Mouse (Mus musculus) spleen, postnatal 4 days (tissue): ENCODE data around the gene Fkbp15.

ENCODE experiments used
- DNase-seq, 2 experiments: peaks; one replicate each; pipeline ENCODE4 v3.0.0; 2022; ENCODE audit warnings: low spot score in 2 of 2

The Fkbp15 gene

DNA sequence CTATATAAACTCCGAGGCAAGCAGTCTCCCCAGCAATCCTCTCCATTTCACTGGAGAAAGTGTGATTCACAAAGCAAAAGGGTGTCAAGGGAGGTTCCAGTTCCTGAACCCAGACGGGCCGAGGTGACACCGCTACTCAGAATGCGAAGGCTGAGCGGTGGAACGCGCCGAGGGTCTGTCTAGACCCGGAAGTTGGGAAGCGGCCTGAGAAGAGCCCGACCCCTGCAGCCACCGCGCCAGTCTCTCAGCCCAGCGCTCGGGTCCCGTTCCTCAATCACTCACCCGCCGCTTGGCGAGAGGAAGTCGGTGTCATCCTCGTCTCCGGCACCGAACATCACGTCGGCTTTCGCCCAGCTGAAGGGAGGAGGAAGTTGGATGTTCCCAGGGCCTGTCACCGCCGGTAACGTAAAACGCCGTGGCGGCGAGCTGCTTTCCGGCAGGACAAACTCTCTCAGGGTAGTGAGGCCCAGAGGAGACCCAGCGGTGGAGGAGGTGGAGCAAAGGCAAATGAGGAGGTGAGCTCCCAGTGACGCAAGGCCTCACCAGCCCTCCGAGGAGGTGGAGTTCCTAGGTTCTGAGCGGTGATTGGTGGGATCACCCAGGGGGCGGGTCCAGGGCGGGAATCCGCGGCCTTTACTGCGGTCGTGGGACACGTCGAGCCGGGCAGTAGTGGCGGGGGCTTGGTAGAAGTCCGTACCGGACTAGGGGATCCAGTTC, at the start of gene Fkbp15, which contains the start of gene Slc31a1:
TSS of gene Fkbp15 (minus strand) at position 461 of the 717 bp plus-strand sequence.
TSS of gene Slc31a1 (plus strand) at position 640 of the 717 bp plus-strand sequence.
- peak; percentile 96 to 98 for DNase-seq

DNA sequence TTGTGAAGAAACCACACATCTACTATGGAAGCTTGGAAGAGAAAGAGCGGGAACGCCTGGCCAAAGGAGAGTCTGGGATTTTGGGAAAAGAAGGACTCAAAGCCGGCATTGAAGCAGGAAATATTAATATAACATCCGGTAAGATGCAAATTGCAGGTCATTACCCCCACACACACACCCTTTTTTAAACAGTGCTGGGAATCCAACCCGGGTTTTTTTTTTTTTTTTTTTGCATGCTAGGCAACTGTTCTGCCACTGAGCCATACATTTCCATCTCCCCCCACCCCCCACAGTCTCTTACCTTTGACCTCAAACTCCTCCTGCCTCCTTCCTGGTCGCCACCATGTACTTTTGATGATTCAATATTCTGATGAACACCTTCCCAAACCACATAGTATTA, 49.3 kb upstream of the Fkbp15 start:
- no peak for DNase-seq

DNA sequence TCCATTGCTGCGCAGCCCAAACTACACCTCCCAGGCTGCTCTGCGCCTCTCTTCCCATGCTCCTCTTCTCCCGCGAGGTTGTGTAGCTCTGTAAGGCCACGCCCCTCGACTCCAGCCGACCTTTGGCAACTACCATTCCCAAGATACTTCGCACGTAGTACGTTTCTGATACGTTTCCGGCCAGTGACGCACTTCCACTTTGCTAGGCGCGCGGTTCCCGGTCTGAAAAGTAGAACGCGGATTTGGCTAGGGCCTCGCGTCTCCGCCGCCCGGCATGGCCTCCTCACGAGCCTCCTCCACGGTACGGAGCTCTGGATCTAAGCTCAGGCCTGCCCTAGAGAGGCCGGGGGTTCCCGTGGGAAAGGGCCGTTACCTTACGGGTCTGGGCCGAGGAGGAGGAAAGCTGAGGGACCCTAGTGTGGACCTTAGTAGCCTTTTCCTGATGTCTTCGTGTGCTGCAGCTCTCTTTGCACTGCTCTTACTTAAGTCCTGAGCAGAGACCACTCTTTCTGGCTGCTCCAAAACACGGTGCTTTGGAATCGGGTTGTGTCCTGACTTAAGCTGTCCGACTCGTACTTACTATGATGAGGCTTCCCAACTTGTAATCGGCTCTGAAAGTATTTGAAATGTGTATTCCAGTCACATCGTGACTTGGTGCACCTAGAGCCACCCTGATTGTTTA, 48.4 kb upstream of the Fkbp15 start, which contains the start of the genes Cdc26 and Prpf4:
TSS of gene Cdc26 (minus strand) at position 42 of the 682 bp plus-strand sequence.
TSS of gene Prpf4 (plus strand) at position 197 of the 682 bp plus-strand sequence.
- DNase-seq, result peak; percentile 97

DNA sequence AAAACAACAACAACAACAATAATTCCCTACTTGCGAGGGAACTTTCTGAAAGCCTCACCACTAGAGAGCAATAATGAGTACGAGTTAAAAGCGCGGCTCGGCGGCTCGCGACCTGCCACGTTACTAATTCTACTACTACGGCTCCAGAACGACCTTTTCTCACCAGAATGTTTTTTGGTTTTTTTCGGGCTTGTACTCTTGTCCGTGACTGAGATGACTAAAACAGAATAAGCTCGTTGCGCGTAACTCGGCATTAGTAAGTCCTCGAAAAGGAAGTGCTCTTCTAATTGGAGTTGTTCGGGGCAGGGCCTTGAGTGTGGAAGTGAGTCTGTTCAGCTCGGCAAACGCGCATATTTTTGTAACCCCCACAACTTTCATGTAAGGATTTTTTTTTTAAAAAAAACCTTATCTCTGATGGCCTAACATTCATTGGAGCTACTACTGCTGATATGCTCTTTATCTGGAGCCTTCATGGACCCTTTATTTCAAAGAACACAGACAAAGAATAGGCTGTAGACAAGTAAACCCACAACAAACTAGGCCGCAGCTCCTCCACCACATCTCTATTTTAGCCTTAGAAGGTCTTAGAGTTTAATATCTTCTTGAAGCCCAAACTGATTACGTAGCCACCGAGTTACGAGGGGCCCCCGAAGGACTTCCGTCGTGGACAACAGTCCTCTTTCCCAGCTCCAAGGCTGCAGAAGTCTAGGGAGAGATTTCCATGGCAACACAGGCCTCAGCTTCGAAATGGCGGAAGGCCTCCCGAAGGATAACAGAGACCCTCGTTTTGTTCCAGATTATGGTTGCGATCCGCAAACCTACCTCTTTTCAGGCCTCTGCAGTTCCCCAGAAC, 47.6 kb upstream of the Fkbp15 start:
- DNase-seq, result peak; percentile 59 to 80

DNA sequence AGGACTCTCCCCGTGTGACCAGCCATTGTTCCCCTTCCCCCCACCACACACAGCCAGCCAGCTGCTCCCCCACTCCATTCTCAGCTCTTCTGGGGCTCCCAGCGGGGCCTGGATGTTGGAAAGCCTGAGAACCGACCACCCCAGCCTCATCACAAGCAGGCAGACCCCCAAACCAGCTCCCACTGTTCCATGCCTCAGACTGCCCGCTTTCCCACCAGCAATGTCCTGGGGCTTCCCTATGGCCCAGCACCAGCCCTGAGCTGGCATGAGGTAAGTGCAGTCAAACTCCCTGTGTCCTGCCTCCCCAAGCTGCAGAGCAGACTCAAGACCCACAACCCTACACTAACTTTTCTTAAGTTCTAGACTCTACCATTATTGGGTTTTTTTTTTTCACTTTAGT, 45.8 kb upstream of the Fkbp15 start:
- DNase-seq, result no peak

DNA sequence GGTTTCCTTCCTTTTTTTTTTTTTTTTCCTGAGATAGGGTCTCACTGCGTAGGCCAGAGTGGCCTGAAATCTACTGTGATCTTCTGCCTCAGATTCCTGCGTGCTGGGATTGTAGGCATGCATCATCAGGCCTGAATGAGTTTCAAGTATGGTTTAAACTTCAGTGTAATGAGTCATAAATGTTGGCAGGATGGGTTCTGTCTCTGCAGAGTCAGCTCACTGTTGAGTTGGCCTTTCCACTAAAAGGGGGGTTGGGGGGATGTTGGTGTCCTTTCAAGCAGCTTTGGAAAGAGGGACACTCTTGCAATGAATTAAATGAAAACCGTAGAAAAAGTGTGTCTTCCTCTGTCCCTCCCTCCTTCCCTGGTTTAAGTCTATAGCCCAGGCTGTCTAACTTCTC, 38.6 kb upstream of the Fkbp15 start:
- no peak for DNase-seq

DNA sequence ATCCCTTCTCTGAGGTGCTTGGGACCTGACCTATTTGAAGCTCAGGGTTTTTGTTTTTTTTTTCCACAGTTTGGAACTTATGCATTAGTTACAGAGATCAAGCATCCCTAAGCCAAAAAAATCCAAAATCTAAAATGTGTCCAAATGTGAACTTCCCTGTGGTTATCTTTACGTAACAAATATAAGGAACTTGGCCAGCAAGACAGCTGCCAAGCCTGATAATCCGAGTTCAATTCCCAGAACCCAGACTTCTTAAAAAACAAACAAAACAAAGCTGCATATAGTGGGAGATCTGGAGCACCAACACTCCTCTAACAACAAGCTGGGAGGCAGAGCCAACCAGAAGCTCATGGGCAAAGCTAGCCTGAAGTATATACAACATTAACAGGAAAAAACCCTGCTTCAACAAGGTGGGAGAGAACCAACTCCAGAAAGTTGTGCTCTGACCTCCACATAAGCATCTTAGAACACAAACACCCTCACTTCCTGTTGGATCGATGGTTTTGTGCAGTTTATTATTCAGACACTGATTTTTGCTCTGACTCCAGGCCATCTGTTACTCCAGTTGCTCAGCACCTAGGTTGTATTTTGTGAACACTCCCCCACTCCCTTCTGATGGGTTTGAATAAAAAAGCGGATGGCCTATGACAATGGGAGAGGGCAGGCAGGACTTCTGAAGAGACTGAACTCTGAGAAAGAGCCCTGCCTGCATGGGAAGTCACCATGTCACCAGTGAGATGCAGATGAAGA, 37.4 kb upstream of the Fkbp15 start:
- no peak for DNase-seq

DNA sequence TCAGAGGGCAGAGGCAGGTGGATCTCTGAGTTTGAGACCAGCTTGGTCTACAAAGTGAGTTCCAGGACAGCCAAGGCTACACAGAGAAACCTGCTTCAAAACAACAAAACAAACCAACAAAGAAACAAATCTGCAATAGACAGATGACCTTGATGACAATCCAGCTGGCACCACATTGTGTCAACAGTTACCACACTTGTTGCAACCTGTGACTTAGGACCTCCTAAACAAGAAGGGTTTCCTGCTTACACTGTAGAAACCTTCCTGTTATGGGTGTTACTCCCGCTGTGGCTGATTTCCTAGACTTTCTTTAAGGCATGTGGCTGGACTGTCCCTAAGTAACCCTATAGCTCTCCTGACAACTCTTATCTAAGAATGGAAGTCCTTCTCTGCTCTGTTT, 35.5 kb upstream of the Fkbp15 start:
- no peak for DNase-seq

DNA sequence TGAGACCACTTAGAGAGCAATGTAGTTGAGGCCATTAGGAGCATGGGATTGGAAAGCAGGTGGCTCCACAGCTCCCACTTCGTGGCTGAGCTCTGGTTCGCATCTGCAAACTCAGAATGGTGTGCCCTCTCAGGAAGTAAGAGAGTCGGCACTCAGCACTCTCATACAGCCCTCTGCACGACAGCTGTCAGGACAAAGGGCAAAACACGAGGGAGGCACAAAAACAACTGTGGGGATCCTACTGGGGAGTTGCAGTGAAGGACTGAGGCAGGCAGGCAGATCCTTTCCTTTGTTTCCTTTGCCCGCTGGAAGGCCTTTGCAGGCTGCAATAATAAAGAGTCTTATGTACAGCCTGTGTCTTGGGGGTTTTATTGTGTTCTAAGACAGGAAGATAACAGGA, 33.1 kb upstream of the Fkbp15 start:
- DNase-seq, result no peak

DNA sequence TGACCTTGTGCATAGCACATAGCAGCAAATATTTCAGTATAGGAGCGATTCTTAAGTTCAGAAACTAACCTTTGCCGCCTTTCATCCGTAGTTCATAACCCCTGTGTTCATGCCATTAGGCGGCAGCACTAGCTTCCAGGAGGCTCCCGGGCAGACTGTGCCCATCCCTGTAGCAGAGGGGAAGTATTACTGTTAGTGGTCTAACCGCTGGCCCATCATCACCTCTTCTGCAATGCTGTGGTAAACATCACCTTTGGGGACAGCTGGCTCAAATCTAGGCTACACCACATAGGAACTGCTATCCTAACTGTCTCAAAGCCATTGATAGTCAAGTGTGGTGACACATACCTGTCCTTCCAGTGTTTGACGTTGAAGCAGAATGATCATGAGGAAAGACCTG, 31.5 kb upstream of the Fkbp15 start:
- DNase-seq, result peak in 1 of 2 experiments; percentile 19

DNA sequence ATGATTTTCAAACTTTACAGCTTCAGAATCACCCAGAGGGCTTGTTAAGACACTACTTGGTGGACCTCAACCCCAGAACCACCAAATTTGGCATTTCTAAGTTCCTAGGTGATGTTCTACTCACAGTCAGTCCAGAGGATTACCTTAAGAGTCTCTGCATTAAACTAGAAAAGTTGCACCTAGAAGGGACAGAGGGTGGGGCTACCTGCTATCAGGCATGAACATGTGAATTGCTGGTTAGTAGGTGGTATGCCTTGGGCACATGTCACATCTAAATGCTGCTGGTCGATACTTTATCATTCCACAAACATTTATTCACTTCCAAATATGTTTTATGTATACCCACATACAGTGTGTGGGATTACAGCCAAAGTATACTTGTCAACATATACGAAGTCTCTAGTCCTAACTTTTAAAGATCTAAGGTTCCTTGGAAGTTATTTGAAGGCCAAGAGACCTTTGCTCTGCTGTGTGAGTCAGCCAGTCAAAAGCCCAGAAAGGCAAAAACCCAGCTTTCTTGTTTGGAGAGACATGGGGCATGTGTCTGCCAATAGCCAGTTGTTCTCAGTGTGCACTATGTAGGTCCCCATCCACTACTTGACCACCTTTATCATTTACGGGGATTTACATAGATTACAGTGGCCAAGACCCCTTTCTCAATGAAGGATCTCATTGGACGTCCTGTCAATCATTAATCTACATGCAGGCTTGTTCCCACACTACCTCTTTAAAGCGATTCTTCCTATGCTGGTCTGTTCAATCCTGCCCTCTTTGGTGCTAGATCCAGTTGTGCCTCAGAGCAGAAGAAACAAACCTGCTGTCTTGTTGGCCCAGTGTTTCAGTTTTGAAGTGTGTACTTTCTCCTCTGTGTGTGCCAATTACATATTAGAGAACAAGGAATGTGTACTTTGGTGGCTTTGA, 29.5 kb upstream of the Fkbp15 start:
- DNase-seq, result no peak

DNA sequence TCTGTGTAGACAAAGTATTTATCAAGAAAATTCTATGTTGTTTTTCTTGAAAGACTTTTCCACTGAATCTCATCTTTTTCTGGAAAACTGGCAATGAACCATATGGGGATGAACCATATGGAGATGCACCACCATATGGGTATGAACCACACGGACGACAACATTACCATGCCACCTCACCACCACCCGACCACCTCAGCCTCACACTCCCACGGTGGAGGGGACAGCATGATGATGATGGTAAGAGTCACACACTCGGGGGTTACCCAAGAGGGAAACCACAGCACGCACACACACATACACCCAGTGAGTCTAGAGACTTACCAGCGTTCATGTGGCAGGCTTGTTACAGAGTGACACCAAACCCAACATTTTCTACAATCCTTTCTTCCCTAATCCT, 25.1 kb upstream of the Fkbp15 start:
- no peak for DNase-seq

DNA sequence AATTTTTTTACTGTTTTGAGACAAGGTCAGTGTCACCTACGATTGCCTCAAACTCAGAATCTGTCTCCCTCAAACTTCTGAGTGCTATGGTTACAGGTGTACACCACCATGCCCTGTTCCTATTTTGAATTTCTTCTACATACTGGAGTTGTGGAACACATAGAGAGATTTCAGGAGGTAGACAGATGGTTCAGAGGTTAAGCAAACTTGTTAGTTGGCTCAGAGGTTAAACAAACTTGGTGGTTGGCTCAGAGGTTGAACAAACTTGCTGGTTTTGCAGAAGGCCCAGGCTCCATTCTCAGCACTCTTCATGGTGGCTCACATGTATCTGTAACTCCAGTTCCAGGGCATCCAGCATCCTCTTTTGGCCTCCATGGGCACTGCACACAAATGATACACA, 23.8 kb upstream of the Fkbp15 start:
- DNase-seq, result no peak

DNA sequence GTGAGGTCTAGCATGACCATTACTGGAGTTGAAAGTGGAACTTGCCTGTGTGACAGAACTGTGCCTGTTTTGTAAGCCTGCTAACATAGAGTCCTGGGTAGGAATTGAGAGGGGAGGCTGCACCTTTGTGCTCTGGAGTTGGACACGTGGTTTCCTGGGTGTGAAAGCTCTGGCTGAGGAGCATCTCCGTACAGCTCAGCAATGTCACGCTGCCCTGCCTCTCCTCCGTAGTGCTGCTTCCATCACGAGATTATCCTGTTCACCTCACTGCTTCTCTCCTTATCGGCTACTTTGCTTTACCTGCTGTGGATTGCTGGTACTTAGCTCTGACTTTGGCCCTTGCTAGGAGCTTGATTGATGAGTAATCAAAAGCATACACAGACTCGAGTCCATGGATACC, 23.4 kb upstream of the Fkbp15 start:
- DNase-seq, result no peak

DNA sequence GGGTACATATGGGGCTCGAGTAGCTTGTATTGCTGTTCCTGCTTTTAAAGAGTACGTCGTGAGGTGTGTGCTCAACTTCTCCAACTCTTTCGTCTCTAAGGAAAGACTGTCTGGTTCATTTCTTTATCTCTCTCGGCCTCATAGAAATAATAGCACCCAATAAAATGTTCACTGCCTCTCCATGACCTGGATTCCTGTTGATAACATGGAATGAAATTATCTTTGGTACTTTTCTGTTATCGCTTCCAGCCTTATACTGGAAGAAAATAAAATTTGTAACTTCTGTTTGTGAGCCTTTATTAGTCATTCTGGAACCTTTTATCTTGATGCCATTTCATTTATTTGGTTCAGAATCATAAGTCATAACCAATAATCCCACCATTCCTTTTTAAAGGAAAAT, 22.9 kb upstream of the Fkbp15 start:
- no peak for DNase-seq

DNA sequence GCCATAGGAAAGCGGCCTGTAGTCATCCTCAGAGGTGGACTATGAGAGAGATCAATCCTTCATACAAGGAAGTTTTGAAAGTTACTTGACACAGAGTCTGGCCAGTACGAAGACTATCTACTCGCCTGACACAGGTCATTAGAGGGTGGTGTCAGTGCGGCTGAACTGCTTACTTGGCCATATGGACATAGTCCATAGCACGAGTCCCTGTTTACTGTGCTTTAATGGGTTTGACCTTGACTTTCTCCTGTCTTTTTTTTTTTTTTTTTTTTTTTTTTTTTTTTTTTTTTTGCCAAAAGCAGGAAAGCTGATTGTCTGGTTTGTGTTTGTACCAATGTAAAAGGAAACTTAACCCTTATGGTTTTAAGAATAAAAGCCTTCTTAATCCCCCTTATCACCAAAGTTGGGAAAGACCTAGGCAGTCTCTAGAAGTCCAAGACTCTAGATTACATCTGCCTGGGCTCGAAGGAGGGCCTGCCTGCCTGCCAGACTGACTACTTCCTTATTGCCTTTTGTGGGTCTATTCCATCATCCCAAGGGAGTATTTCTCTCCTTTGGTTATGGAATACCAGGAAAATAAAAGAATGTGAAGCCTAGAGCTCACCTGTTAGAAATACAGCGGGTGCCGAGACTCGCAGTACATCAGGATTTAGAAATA, 19.5 kb upstream of the Fkbp15 start:
- no peak for DNase-seq

DNA sequence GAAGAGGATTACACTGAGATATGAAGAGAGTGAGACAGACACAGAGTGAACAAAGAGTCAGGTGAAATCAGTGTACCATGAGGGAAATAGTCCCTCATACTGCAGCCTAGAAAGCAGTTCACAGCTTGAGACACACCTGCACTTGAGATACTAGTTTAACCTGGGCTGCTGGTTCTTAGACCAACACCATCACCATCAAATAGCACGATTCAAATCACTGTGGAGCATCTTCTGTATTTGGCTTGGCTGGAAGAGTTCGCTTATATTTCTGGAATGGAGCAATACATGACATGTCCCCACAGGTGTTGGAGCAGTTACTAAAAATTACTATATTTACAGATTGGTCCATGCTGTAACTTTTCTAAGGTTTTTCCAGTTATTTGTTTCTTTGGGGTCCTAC, 15.8 kb upstream of the Fkbp15 start:
- DNase-seq, result no peak

DNA sequence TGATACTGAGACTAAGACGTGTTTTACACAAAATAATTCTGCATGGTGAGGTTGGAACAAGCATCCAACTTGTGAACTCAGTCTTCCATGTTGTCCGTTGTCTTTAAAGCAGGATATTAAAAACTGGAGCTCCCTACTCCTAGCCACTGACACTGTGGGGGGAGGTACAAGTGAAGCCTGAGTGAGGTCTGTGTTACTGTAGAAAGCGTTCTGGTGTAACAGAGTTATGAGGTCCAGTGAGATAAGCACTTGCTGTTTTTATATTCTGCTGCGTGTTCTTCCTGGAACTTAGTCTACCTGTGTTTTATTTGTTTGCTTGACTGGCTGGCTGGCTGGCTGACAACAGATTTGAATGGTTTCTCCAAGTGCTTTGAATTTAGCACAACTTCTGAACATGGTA, 14.0 kb upstream of the Fkbp15 start:
- no peak for DNase-seq

DNA sequence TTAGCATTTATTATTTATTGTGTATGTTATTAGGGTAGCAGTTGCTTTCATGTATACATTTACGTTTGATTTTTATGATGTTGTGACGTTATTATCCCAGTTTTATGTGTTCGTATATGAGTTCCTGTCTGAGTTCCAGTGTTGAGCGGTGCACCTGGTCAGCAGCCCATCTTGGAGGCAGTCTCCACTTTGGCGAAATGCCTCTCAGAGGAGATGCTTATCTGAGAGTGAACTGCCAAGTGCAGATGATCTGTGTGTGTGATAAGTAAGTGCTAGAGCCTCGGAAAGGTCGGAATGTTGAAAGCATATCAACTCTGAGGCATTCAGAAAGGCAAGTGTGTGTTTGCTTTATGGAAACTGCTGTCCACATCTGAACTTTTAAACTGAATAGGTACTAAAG, 13.3 kb upstream of the Fkbp15 start:
- no peak for DNase-seq
